Mouse (Mus musculus): ENCODE measurements around the gene Gfi1b.

Gfi1b gene

GRCm38 (mm10) chr2:28621664-28622171 is at the start of gene Gfi1b:
TSS of gene Gfi1b (minus strand) at chr2:28621982.
- peak; percentile 73 to 83 for DNase-seq (ENCODE audit: low spot score in 2 of 2)

GRCm38 (mm10) chr2:28671438-28671837 is 49.7 kb upstream of the Gfi1b start:
- DNase-seq (ENCODE audit: low spot score in 2 of 2), result no peak

GRCm38 (mm10) chr2:28665818-28666217 is 44.0 kb upstream of the Gfi1b start:
- DNase-seq (ENCODE audit: low spot score in 2 of 2), result no peak

DNA sequence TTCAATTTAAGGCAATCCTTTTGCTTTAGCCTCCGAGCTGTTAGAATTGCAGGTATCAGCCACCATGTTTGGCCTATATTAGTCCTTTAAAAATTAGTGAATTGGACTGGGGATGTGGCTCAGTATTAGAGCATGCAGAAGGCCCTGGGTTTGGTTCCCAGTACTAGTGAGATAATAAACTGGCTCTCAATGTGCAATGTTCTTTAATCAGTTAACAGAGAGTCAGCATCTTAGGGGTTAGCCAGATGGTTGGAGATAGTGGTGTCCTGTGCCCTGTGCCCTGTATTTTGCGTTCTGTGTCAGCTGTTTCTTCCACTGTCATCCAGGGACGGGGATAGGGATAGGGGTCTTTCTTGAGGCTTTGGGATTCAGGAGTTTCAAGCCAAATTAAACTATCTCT is 41.1 kb upstream of the Gfi1b start:
- no peak for DNase-seq (ENCODE audit: low spot score in 2 of 2)

DNA sequence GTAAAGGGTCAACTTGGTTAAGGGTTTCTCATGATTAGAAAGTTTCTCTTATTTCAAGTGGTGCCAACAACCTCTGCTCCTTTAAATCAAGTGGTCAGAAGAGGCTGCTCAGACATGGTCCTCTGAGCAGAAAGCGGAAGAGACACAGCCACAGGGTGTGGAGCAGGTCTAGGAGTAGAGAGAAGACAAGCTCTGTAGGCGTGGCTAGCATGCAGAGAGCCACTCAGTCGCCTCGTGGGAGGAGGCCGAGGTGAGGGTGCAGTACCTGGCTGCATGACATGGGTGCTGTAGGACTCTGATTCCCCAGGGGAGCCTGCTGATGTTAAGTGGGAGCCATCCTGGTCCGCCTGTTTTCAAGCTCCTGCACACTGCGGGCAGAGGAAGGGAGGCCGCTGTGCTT is 34.4 kb upstream of the Gfi1b start:
- DNase-seq (ENCODE audit: low spot score in 2 of 2), result no peak

DNA sequence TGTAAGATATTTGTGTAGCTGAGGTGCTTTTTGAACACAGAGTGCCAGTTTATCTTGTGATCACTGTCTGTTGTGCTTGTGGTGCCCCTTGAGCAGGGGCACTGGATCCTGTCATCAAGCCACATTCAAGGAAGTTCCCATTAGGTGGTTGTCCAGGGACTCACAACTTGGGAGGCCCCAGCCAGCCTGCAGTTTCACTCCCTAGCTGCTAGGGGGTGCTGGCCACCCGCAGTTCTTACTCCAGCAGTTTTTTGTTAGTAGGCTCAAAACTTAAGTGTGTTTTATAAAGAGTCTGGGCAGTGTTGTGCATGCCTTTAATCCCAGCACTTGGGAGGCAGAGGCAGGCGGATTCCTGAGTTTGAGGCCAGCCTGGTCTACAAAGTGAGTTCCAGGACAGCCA is 32.5 kb upstream of the Gfi1b start:
- peak; percentile 28 to 74 for DNase-seq (ENCODE audit: low spot score in 2 of 2)

- DNase-seq (ENCODE audit: low spot score in 2 of 2), result no peak
These were observed 31.6 kb upstream of the Gfi1b start for GRCm38 (mm10) chr2:28653351-28653750.

GRCm38 (mm10) chr2:28650526-28650925 is 28.7 kb upstream of the Gfi1b start:
- no peak for DNase-seq (ENCODE audit: low spot score in 2 of 2)

- no peak for DNase-seq (ENCODE audit: low spot score in 2 of 2)
These were observed 21.3 kb upstream of the Gfi1b start for GRCm38 (mm10) chr2:28643081-28643480.

DNA sequence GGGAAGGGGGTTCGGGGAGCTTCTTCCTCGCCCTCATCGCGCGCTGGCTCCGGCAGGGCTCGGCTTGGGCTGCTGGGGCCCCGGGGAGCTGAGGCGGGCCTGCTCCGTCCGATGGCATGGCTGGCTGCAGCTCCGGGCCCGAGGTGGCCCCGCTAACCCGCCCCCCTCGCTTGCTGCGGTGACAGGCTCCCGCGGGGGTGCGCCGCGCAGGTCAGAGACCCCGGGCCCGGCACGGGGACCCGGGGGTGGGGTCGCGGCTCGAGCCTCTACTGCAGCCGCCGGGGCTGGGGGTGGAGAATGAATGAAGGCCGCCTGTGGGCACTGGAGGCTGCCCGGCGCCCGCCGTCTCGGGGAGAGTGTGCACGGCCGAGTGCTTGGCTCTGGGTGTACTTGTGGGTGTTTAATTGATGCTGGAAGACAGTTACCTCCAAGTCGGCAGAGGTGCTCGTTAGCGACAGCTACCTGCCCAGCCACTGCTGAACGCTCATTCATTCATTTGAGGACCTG is 19.7 kb upstream of the Gfi1b start:
- no peak for DNase-seq (ENCODE audit: low spot score in 2 of 2)

DNA sequence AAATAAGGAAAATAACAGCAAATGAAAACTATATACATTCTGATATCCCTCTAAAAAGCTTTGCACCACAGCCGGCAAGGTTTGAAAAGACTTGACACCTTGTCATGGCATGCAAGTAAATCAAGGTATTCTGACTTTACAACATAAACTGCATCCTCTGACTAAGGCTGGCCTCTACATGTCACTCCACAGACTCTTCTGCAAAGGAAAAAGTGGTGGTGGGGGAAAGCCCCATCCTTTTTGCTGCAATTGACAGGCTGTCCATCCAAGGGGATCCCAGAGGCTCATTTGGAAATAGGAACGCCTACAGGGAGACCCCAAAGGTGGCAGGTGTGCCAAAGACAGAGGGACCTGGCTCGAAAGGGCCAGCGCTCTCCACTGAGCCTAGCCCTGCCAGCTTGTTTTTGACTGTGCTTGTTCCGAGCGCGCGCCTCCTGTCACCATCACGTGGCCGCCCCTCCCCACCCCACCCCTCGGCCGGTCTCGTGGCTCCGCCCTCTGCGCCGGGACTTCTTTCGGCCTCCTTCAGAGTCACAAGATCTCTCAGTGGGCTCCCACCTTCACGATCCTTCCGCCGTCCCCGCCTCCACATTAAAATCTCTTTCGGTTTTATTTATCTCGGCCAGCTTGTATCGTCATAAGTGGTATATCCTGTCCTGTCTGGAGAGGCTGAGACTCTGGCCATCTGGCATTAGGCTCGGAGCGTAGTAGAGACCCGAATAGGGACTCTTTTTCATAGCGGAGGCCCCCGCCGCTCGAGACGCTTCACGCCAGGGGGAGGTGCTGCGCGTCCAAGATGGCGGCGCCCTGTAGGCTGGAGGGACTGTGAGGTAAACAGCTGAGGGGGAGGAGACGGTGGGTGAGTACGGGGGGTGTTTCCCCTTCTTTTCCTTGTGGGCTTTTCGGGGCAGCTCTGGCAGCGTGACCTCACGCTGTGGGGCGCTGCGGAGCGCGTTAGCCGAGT is 19.0 kb upstream of the Gfi1b start, which contains the start of gene Tsc1:
Gene Tsc1, plus strand, starts transcription at position 768 of the 964 bp plus-strand sequence.
- DNase-seq (ENCODE audit: low spot score in 2 of 2), result peak; percentile 94 to 97

GRCm38 (mm10) chr2:28639794-28640193 is 18.0 kb upstream of the Gfi1b start:
- DNase-seq (ENCODE audit: low spot score in 2 of 2), result peak; percentile 54 to 79

DNA sequence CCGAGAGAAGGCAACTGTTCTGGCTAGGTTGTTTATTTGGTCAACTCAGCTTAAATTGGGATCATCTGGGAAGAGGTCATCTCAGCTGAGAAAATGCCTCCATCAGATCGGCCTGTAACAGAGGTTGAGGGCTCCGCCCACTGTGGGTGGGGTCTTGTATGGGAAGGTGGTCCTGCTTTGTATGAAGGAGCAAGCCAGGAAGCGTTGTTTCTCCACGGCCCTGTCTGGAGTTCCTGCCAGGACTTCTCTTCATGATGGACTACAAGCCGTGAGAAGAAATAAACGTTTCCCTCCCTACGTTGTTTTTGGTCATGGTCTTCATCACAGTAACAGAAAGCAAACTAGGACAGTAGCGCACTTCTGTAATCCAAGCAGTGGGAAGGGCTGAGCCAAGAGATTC is 17.1 kb upstream of the Gfi1b start:
- DNase-seq (ENCODE audit: low spot score in 2 of 2), result peak in 1 of 2 experiments; percentile 21

- no peak for DNase-seq (ENCODE audit: low spot score in 2 of 2)
These were observed 16.6 kb upstream of the Gfi1b start for GRCm38 (mm10) chr2:28638352-28638751.

GRCm38 (mm10) chr2:28637106-28637845 is 15.5 kb upstream of the Gfi1b start:
- no peak for DNase-seq (ENCODE audit: low spot score in 2 of 2)

- DNase-seq (ENCODE audit: low spot score in 2 of 2), result no peak
These were observed 13.4 kb upstream of the Gfi1b start for GRCm38 (mm10) chr2:28635199-28635598.

DNA sequence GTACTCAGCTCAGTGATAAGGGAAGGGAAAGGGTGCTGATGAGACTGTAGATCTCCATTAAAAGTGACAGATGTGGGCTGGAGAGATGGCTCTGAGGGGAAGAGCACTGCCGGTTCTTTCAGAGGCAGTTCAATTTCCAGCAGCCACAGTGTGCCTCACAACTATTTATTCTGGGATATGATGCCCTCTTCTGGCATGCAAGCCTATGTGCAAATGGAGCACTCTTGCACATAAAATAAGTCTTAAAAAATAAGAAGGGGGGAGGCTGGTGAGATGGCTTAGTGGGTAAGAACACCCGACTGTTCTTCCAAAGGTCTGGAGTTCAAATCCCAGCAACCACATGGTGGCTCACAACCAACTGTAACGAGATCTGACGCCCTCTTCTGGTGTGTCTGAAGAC is 11.4 kb upstream of the Gfi1b start:
- no peak for DNase-seq (ENCODE audit: low spot score in 2 of 2)

DNA sequence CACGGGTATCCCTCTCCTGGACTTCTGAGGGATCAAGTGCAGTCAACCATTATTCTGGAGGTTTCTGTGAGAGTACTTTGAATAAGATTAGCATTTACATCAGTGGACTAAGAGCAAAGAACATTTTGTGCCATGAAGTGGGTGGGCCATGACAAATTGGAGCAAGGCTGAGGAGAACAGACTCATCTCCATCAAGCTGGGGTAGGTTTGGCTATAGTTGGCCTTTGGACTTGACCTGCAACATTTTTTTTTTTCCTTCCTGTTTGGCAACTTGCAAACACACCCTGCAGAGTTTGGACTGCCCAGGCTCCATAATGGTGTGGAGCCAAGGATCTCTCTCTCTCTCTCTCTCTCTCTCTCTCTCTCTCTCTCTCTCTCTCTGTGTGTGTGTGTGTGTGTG is 10.8 kb upstream of the Gfi1b start:
- no peak for DNase-seq (ENCODE audit: low spot score in 2 of 2)

DNA sequence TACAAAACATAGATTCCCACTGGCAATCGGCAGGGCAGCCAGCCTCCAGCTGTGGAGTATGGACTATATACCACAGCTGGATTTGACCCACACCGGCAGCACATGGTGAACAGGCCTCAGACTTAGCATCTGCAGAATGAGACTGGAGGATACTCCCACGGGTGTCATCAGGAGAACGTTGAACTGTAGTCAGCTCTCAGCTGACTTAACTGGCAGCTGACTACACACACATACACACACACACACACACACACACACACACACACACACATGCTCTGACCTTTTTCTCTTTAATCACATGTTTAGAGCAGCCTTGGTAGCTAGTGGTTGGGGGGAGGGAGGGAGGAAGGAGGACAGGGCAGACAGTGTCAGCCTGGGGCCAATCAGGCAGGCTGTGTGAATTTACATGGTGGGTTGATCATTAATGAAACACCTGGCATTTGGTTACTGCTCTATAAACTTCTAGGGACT is 8.2 kb upstream of the Gfi1b start:
- DNase-seq (ENCODE audit: low spot score in 2 of 2), result no peak

GRCm38 (mm10) chr2:28628053-28628452 is 6.3 kb upstream of the Gfi1b start:
- DNase-seq (ENCODE audit: low spot score in 2 of 2), result no peak

DNA sequence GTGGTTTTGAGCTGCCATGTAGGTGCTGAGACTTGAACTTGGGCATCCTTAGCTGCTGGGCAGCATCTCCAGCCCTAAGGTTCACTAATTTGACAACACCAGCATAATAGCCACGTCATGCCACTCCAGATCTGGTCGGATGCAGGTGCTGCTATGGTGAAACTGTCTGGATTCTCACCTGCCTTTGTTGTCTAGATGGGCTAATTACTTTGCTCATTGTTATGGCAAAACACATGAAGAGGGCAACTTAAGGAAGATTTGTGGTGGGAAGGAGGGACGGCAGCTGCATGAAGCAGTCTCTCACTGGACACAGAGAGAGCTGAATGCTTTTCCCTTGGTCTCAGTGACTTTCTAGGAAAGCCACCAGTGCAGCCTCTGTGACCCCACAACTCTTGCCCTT is 4.3 kb upstream of the Gfi1b start:
- DNase-seq (ENCODE audit: low spot score in 2 of 2), result no peak

DNA sequence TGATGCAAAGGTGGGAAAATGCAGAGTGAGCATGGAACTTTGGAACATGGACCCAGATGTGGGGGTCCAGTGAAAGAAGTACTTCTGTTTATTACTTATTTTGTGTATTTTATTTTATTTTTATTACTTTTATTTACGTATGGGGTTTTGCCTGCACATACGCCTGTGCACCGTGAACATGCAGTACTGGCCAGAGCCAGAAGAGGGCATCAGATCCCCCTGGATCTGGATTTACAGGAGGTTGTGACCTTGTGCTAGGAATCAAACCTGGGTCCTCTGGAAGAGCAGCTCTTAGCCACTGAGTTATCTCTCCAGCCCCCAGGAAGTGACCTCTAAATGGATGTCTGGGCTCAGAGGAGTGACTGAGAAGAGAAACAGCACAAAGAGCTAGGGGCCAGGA is 3.1 kb upstream of the Gfi1b start:
- peak; percentile 23 to 72 for DNase-seq (ENCODE audit: low spot score in 2 of 2)

Data from spleen, postnatal 4 days (tissue).